Mouse (Mus musculus) lung, embryonic 14.5 days (tissue): Measurements from ENCODE around the gene Akap7. TPM values are rescaled to one million over a fixed set of nuclear protein-coding genes. Genes with fewer than 3 reads are reported as not detected.

Experiments
- ATAC-seq: fragments of 200-750 bp; cut with Nextera tagmentation; 2 replicates; pipeline ENCODE4 v1.8.0; 2017; ENCODE audit warnings: mild to moderate bottlenecking, moderate TSS enrichment, moderate library complexity; ENCODE audit not compliant: insufficient read depth
- DNase-seq: peaks from one replicate; pipeline ENCODE4 v3.0.0-alpha.2; 2015
- H3K27ac ChIP-seq: fragments of 300-500 bp; sonication (generic); 2 replicates; pipeline ENCODE4 v1.5.1; 2014; ENCODE audit warnings: low read depth, mild to moderate bottlenecking, moderate library complexity
- H3K27me3 ChIP-seq: fragments of 300-500 bp; sonication (generic); 2 replicates; pipeline ENCODE4 v1.6.1; 2014; ENCODE audit warnings: low read length, control low read depth; ENCODE audit not compliant: insufficient read depth
- H3K36me3 ChIP-seq: fragments of 300-500 bp; sonication (generic); 2 replicates; pipeline ENCODE4 v1.6.1; 2014; ENCODE audit warnings: control low read depth; ENCODE audit not compliant: insufficient read depth
- H3K4me1 ChIP-seq: fragments of 300-500 bp; sonication (generic); 2 replicates; pipeline ENCODE4 v1.6.1; 2014; ENCODE audit warnings: antibody characterized with exemption, control low read depth; ENCODE audit not compliant: insufficient read depth
- H3K4me2 ChIP-seq: fragments of 300-500 bp; sonication (generic); 2 replicates; pipeline ENCODE4 v1.6.1; 2014; ENCODE audit warnings: mild to moderate bottlenecking
- H3K4me3 ChIP-seq: fragments of 300-500 bp; sonication (generic); 2 replicates; pipeline ENCODE4 v1.5.1; 2014; ENCODE audit warnings: low read depth, low read length
- H3K9ac ChIP-seq: fragments of 300-500 bp; sonication (generic); 2 replicates; pipeline ENCODE4 v1.6.1; 2014
- H3K9me3 ChIP-seq: fragments of 300-500 bp; sonication (generic); 2 replicates; pipeline ENCODE4 v1.6.1; 2016; ENCODE audit warnings: low read depth, low read length, control low read depth
- CTCF ChIP-seq: IDR thresholded peaks from 2 replicates; pipeline ENCODE4 v1.5.1; 2016; ENCODE audit warnings: antibody characterized with exemption, low read depth
- WGBS: fragments of 180-500 bp; shearing (Covaris S2); extraction: QIAGEN DNeasy Blood & Tissue Kit; methylation state at CpG from one replicate; pipeline ENCODE4 v1.1.7; 2014; 5-methylcytosine and 5-hydroxymethylcytosine counted together
- polyA plus RNA-seq: library from polyadenylated mRNA; unstranded; fragments of >200 nt; fragmentation: Nextera tagmentation; extraction: Ambion mirVana; gene quantifications from 2 replicates; pipeline ENCODE4 v1.2.1, GENCODE M21; 2014

The Akap7 gene
- polyA plus RNA-seq, 1 experiment from 2014 or later: 27.7 TPM

GRCm38 (mm10) chr10:25285100-25285811, 22.4 kb downstream of the Akap7 start:
- H3K27ac ChIP-seq: no peak overlapping the region
- ATAC-seq (0 out of 2 replicates have a peak, but pooled peaks have one; percentile 52), DNase-seq (peak; percentile 59)
- no peak overlapping the region for H3K4me2 ChIP-seq
- H3K36me3 ChIP-seq: no peaks in the 10 kb centered on the region
- no peak overlapping the region for H3K9ac ChIP-seq
- no peak for TF ChIP-seq CTCF
- no peaks in the 10 kb centered on the region for H3K27me3 ChIP-seq
- no peaks in the 10 kb centered on the region for H3K4me1 ChIP-seq
- 49% methylated on average over 11 of the region's 11 CpGs for WGBS
- H3K9me3 ChIP-seq: no peaks in the 10 kb centered on the region
- H3K4me3 ChIP-seq: no peak overlapping the region

- no peak overlapping the region for H3K4me2 ChIP-seq
- no peaks in the 10 kb centered on the region for H3K9me3 ChIP-seq
- H3K27ac ChIP-seq: no peak overlapping the region
- 88% methylated on average over 8 of the region's 8 CpGs for WGBS
- H3K4me3 ChIP-seq: no peak overlapping the region
- ATAC-seq (no peak), DNase-seq (no peak)
- TF ChIP-seq CTCF: no peak
- no peaks in the 10 kb centered on the region for H3K36me3 ChIP-seq
- H3K27me3 ChIP-seq: no peaks in the 10 kb centered on the region
- H3K4me1 ChIP-seq: no peaks in the 10 kb centered on the region
- no peak overlapping the region for H3K9ac ChIP-seq
These were observed 23.1 kb downstream of the Akap7 start for GRCm38 (mm10) chr10:25284427-25285099.

- no peak overlapping the region for H3K4me3 ChIP-seq
- H3K36me3 ChIP-seq: no peaks in the 10 kb centered on the region
- WGBS: 44% methylated on average over 7 of the region's 7 CpGs
- H3K4me1 ChIP-seq: no peaks in the 10 kb centered on the region
- no peak overlapping the region for H3K27ac ChIP-seq
- no peak for ATAC-seq
- H3K9me3 ChIP-seq: no peaks in the 10 kb centered on the region
- no peak overlapping the region for H3K9ac ChIP-seq
- H3K27me3 ChIP-seq: no peaks in the 10 kb centered on the region
- no peak overlapping the region for H3K4me2 ChIP-seq
- peak; percentile 56 for DNase-seq
- TF ChIP-seq CTCF: no peak
These were observed 24.3 kb downstream of the Akap7 start for GRCm38 (mm10) chr10:25283397-25283796.

GRCm38 (mm10) chr10:25280141-25280540, 27.5 kb downstream of the Akap7 start:
- Histone ChIP-seq H3K36me3 (no peaks in the 10 kb centered on the region), H3K27me3 (no peaks in the 10 kb centered on the region), H3K4me1 (0 out of 2 replicates have a peak, but pooled peaks cover 2% of the 10 kb centered on the region), H3K9me3 (no peaks in the 10 kb centered on the region), H3K9ac (no peak overlapping the region), H3K4me3 (no peak overlapping the region), H3K27ac (peak overlapping the region; percentile 26; the same call in 1 of the 2 replicates), H3K4me2 (no peak overlapping the region)
- no peak for TF ChIP-seq CTCF
- DNase-seq (peak; percentile 54), ATAC-seq (no peak)
- 57% methylated on average over 5 of the region's 5 CpGs for WGBS

- H3K4me3 ChIP-seq: no peak overlapping the region
- 0 out of 2 replicates have a peak, but pooled peaks cover 3% of the 10 kb centered on the region for H3K4me1 ChIP-seq
- no peak for TF ChIP-seq CTCF
- H3K27me3 ChIP-seq: no peaks in the 10 kb centered on the region
- H3K9ac ChIP-seq: no peak overlapping the region
- no peaks in the 10 kb centered on the region for H3K36me3 ChIP-seq
- no peak overlapping the region for H3K4me2 ChIP-seq
- DNase-seq (no peak), ATAC-seq (no peak)
- WGBS: 71% methylated on average over 3 of the region's 3 CpGs
- H3K27ac ChIP-seq: no peak overlapping the region
- H3K9me3 ChIP-seq: no peaks in the 10 kb centered on the region
These were observed 28.3 kb downstream of the Akap7 start for GRCm38 (mm10) chr10:25279406-25279805.

GRCm38 (mm10) chr10:25275492-25275891, 32.2 kb downstream of the Akap7 start:
- no peaks in the 10 kb centered on the region for H3K27me3 ChIP-seq
- H3K4me1 ChIP-seq: 0 out of 2 replicates have a peak, but pooled peaks cover 3% of the 10 kb centered on the region
- H3K9ac ChIP-seq: no peak overlapping the region
- ATAC-seq (no peak), DNase-seq (no peak)
- H3K9me3 ChIP-seq: no peaks in the 10 kb centered on the region
- TF ChIP-seq CTCF: no peak
- WGBS: 56% methylated on average over 7 of the region's 7 CpGs
- no peaks in the 10 kb centered on the region for H3K36me3 ChIP-seq
- H3K4me3 ChIP-seq: no peak overlapping the region
- H3K27ac ChIP-seq: no peak overlapping the region
- H3K4me2 ChIP-seq: no peak overlapping the region

- no peaks in the 10 kb centered on the region for H3K36me3 ChIP-seq
- H3K9ac ChIP-seq: no peak overlapping the region
- H3K4me3 ChIP-seq: no peak overlapping the region
- 0 out of 2 replicates have a peak, but pooled peaks cover 3% of the 10 kb centered on the region for H3K4me1 ChIP-seq
- H3K4me2 ChIP-seq: no peak overlapping the region
- WGBS: 86% methylated on average over 26 of the region's 26 CpGs
- H3K9me3 ChIP-seq: no peaks in the 10 kb centered on the region
- no peak for TF ChIP-seq CTCF
- no peak overlapping the region for H3K27ac ChIP-seq
- ATAC-seq (no peak), DNase-seq (no peak)
- no peaks in the 10 kb centered on the region for H3K27me3 ChIP-seq
These were observed 32.9 kb downstream of the Akap7 start for GRCm38 (mm10) chr10:25274621-25275330.
